Mouse (Mus musculus) colon, adult 2 months (tissue): ENCODE data around the gene Gpat2. TPM values are rescaled to one million over a fixed set of nuclear protein-coding genes. Genes with fewer than 3 reads are reported as not detected.

ENCODE experiments used
- polyA plus RNA-seq: library from polyadenylated mRNA; depleted of rRNA; stranded (reverse); fragments of >200 nt; gene quantifications from 2 replicates; pipeline ENCODE4 v1.2.3, GENCODE M21; 2012; rRNA removed

Gene Gpat2
- 0.13 and 0.25 TPM in 2 replicates for polyA plus RNA-seq

DNA sequence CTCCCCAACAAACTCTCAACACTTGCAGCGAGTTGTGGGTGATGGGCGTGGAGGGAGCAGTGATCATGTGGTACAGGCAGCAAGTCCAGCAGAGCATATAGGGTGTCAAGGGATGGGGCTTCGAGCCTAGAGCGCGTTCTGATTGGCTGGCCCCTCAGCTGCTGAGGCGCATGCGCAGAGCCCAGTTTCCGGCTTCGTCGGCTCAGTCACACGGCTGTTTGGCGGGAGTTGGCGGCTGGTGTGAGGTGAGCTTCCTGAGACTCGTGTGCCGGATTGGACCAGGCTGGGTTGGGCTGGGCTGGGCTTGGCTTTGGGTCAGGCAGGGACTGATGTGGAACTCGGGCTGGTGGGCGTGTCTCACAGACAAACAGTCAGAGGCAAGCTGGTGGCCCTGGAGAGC is at the start of gene Gpat2:
Gene Gpat2 (plus strand): TSS at position 223 of the 400 bp plus-strand sequence.

DNA sequence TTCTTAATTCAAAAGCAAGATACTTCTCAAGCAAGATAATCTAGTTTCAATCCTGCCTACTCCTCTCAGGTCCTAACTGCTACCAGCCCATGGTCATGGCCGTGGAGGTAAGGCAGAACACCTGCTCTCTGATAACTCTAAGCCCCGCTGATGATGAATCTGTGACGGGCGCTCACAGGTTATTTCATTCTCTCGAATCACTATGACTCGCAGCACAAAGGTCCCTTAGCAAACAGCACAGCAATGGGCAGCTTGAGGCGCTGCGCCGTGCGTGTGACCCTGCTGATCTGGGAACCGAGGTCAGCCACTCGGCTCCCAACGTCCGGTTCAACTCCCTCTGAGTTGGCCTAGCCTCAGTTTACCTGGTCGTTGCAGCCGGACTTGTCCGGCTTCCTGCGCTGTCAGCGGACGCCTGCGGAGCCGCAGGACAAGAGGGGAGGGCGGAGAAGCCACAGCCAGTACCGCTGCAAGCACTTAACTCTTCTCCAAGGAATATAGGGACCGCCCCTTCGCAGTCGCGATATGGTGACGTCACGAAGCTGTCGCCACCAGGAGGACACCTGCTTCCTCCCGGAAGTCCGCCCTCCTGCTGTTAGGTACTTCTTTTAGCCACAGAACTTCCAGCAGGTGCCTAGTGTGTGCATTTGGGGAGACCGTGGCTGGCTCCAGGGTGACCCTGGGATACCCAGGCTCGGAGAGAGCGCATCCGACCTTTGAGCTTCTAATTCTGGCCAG is 19.2 kb downstream of the Gpat2 start, which contains the start of gene Fahd2a:
Gene Fahd2a (minus strand): TSS at position 511 of the 735 bp plus-strand sequence.

Other genes with a start within 250 kb of the Gpat2 start
- 0.45 and 0.52 TPM in 2 replicates for gene 1810024B03Rik, start 216.9 kb upstream of the Gpat2 start, polyA plus RNA-seq
- gene Snrnp200, start 216.8 kb upstream of the Gpat2 start, polyA plus RNA-seq, result 25.6 and 26.6 TPM in 2 replicates
- gene Ciao1, start 177.4 kb upstream of the Gpat2 start, polyA plus RNA-seq, result 52.3 and 56.8 TPM in 2 replicates
- 112 and 148 TPM in 2 replicates for gene Tmem127, start 177.3 kb upstream of the Gpat2 start, polyA plus RNA-seq
- 60.3 and 81.2 TPM in 2 replicates for gene Stard7, start 155.0 kb upstream of the Gpat2 start, polyA plus RNA-seq
- 5.4 and 6.0 TPM in 2 replicates for gene Dusp2, start 89.0 kb upstream of the Gpat2 start, polyA plus RNA-seq
- gene Astl, start 86.6 kb upstream of the Gpat2 start, polyA plus RNA-seq, result not detected in 2 replicates
- gene Adra2b, start 62.0 kb upstream of the Gpat2 start, polyA plus RNA-seq, result 0.59 and 0.71 TPM in 2 replicates
- gene Fahd2a, start 19.4 kb downstream of the Gpat2 start, polyA plus RNA-seq, result 13.1 and 13.8 TPM in 2 replicates
- 1.8 and 2.1 TPM in 2 replicates for gene Kcnip3, start 96.9 kb downstream of the Gpat2 start, polyA plus RNA-seq
- 0.03 and 0.15 TPM in 2 replicates for gene Prom2, start 116.3 kb downstream of the Gpat2 start, polyA plus RNA-seq
- 1.8 and 2.8 TPM in 2 replicates for gene Zfp661, start 161.9 kb downstream of the Gpat2 start, polyA plus RNA-seq
- gene Mrps5, start 162.0 kb downstream of the Gpat2 start, polyA plus RNA-seq, result 47.1 and 52.0 TPM in 2 replicates
- 6.7 and 13.4 TPM in 2 replicates for gene Mal, start 231.5 kb downstream of the Gpat2 start, polyA plus RNA-seq